Mouse (Mus musculus) kidney, embryonic 14.5 days (tissue): ENCODE data around the gene Hist2h2aa2. TPM values are rescaled to one million over a fixed set of nuclear protein-coding genes. Genes with fewer than 3 reads are reported as not detected.

Source experiments
- ATAC-seq: fragments of 200-750 bp; cut with Nextera tagmentation; 2 replicates; pipeline ENCODE4 v1.8.0; 2017; ENCODE audit warnings: moderate number of reproducible peaks, mild to moderate bottlenecking, moderate TSS enrichment, moderate library complexity; ENCODE audit not compliant: low FRiP score, low TSS enrichment
- H3K27ac ChIP-seq: fragments of 300-500 bp; sonication (generic); 2 replicates; pipeline ENCODE4 v1.5.1; 2014; ENCODE audit warnings: low read depth, mild to moderate bottlenecking, low read length, moderate library complexity, mixed read lengths
- H3K27me3 ChIP-seq: fragments of 300-500 bp; sonication (generic); 2 replicates; pipeline ENCODE4 v1.6.1; 2014; ENCODE audit warnings: mild to moderate bottlenecking, low read length; ENCODE audit not compliant: control insufficient read depth, insufficient read depth
- H3K36me3 ChIP-seq: fragments of 300-500 bp; sonication (generic); 2 replicates; pipeline ENCODE4 v1.6.1; 2014; ENCODE audit warnings: low read length, mixed read lengths; ENCODE audit not compliant: control insufficient read depth, insufficient read depth
- H3K4me1 ChIP-seq: fragments of 300-500 bp; sonication (generic); 2 replicates; pipeline ENCODE4 v1.6.1; 2014; ENCODE audit warnings: low read length, mixed read lengths; ENCODE audit not compliant: control insufficient read depth, insufficient read depth
- H3K4me2 ChIP-seq: fragments of 300-500 bp; sonication (generic); replicated peaks from 2 replicates; pipeline ENCODE4 v1.6.1; 2014; ENCODE audit warnings: low read depth, mild to moderate bottlenecking, low read length
- H3K4me3 ChIP-seq: fragments of 300-500 bp; sonication (generic); 2 replicates; pipeline ENCODE4 v1.5.1; 2014; ENCODE audit warnings: mild to moderate bottlenecking, low read length
- H3K9ac ChIP-seq: fragments of 300-500 bp; sonication (generic); 2 replicates; pipeline ENCODE4 v1.6.1; 2014; ENCODE audit warnings: low read depth, mild to moderate bottlenecking, low read length, moderate library complexity
- H3K9me3 ChIP-seq: fragments of 300-500 bp; sonication (generic); 2 replicates; pipeline ENCODE4 v1.6.1; 2016; ENCODE audit warnings: low read length; ENCODE audit not compliant: control insufficient read depth
- WGBS: fragments of 180-500 bp; shearing (Covaris S2); extraction: QIAGEN DNeasy Blood & Tissue Kit; methylation state at CpG from one replicate; pipeline ENCODE4 v1.1.7; 2014; 5-methylcytosine and 5-hydroxymethylcytosine counted together
- polyA plus RNA-seq: library from polyadenylated mRNA; unstranded; fragments of >200 nt; fragmentation: Nextera tagmentation; extraction: Ambion mirVana; gene quantifications from 2 replicates; pipeline ENCODE4 v1.2.1, GENCODE M21; 2014

Gene Hist2h2aa2
- polyA plus RNA-seq, 1 experiment from 2014 or later: 33.3 TPM

DNA sequence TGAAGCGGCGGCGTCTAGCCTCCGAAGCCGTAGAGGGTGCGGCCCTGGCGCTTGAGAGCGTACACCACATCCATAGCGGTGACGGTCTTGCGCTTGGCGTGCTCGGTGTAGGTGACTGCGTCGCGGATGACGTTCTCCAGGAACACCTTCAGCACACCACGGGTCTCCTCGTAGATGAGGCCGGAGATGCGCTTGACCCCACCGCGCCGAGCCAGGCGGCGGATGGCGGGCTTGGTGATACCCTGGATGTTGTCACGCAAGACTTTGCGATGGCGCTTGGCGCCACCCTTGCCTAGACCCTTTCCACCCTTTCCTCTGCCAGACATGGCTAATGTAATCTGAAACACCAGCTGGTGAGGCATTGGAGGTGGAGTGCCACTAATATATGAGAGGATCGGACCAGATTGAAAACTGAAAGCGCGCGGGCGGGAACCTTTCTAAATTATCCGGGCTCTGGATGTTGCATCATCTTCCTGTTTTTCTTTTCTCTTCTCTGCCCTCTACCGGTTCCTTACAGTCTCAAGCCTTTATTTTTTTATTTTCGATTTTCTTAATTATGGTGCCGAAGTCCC lies 23.0 kb upstream of the Hist2h2aa2 start, which contains the start of gene Hist2h4:
Gene Hist2h4 (minus strand): TSS at position 333 of the 572 bp plus-strand sequence.
- peak within 1 kb of the TSS; percentile 60 for H3K4me3 ChIP-seq
- peaks cover 26% of the 10 kb centered on the region; the same call in 1 of the 2 replicates for H3K4me1 ChIP-seq
- peak within 1 kb of the TSS; percentile 99 for H3K27ac ChIP-seq
- H3K9ac ChIP-seq: peak within 1 kb of the TSS; percentile 86
- no peaks in the 10 kb centered on the region for H3K27me3 ChIP-seq
- ATAC-seq: peak; percentile 92
- no peaks in the 10 kb centered on the region for H3K9me3 ChIP-seq
- no peaks in the 10 kb centered on the region for H3K36me3 ChIP-seq
- 1% methylated on average over 40 of the region's 40 CpGs for WGBS
- H3K4me2 ChIP-seq: peak within 1 kb of the TSS; percentile 81

DNA sequence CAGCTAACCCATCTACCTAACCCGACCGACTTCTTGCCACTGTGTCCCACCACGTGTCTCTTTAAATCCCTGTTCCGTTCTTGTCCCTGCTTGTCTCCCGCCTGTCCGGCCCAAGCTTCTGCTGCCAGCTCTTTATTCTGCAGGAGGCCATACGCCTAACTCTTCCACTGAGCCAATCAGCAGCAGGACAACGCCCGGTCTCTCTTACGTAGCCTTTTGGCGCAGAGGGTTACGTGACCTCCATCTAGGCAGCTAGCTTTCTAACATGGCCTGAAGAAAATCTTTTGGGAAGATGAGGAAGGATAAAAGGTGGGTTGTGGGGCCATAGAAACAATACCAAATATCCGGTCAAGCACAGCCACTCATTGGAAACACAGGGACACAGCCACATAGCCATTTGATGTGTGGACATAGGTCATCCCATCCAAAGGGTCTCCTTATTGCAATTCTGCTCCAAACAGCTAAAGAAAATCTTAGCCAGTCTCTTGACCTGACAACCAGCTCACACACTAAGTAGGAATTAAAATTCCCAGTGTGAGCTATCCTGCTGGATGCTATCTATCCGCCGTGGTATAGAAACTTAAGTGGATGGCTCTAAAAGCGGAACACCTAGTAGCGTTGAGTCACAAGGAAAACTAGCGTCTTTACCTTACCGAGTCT lies 22.3 kb upstream of the Hist2h2aa2 start:
- WGBS: 1% methylated on average over 19 of the region's 19 CpGs
- H3K9me3 ChIP-seq: no peaks in the 10 kb centered on the region
- no peaks in the 10 kb centered on the region for H3K27me3 ChIP-seq
- ATAC-seq: peak; percentile 86
- peak overlapping the region; percentile 81 for H3K4me2 ChIP-seq
- peak overlapping the region; percentile 99 for H3K27ac ChIP-seq
- peak overlapping the region; percentile 86 for H3K9ac ChIP-seq
- H3K36me3 ChIP-seq: no peaks in the 10 kb centered on the region
- peaks cover 21% of the 10 kb centered on the region; the same call in 1 of the 2 replicates for H3K4me1 ChIP-seq
- peak overlapping the region; percentile 60 for H3K4me3 ChIP-seq

DNA sequence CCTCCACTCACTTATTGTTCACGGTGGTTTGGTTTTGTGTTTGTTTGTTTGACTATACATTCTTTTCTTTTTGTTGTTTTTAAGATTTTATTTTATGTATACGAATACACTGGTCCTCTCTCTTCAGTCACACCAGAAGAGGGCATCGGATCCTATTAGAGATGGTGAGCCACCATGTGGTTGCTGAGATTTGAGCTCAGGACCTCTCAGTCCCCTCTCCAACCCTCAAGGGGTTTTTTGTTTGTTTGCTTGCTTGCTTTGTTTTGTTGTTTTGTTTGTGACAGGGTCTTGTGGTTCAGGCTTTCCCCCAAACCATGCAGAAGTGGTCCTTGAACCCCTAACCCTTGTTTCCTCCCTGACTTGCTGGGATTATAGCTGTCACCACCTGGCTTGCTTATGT lies 21.5 kb upstream of the Hist2h2aa2 start:
- Histone ChIP-seq H3K27me3 (no peaks in the 10 kb centered on the region), H3K9ac (peak overlapping the region; percentile 86; the same call in 1 of the 2 replicates), H3K9me3 (no peaks in the 10 kb centered on the region), H3K27ac (peak overlapping the region; percentile 99), H3K36me3 (no peaks in the 10 kb centered on the region), H3K4me1 (peaks cover 15% of the 10 kb centered on the region; the same call in 1 of the 2 replicates), H3K4me2 (peak overlapping the region; percentile 81), H3K4me3 (peak overlapping the region; percentile 60; the same call in 1 of the 2 replicates)
- no peak for ATAC-seq
- WGBS: 74% methylated on average over 3 of the region's 3 CpGs

DNA sequence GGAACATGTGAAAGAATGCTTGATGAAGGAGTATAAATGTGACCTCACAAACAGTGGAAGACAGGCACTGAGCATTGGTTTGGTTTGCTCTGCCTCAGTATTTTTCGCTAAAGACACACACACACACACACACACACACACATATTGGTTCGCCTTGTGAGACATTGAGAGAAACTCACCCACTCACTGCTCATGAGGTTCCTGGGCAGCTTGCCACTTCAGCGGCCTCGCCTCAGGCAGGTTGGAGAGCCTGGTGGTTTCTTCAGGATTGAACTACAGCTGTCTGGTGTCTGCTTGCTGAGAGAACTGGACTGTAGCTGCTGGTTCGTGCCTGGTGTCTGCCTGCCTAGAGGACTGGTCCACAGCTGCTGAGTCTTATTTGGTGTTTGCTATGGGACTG lies 20.1 kb upstream of the Hist2h2aa2 start:
- no peak for ATAC-seq
- no peak overlapping the region for H3K4me2 ChIP-seq
- no peaks in the 10 kb centered on the region for H3K27me3 ChIP-seq
- no peak overlapping the region for H3K9ac ChIP-seq
- no peak overlapping the region for H3K4me3 ChIP-seq
- no peaks in the 10 kb centered on the region for H3K9me3 ChIP-seq
- no peaks in the 10 kb centered on the region for H3K36me3 ChIP-seq
- H3K4me1 ChIP-seq: peaks cover 15% of the 10 kb centered on the region; the same call in 1 of the 2 replicates
- no peak overlapping the region for H3K27ac ChIP-seq
- 87% methylated on average over 5 of the region's 5 CpGs for WGBS

DNA sequence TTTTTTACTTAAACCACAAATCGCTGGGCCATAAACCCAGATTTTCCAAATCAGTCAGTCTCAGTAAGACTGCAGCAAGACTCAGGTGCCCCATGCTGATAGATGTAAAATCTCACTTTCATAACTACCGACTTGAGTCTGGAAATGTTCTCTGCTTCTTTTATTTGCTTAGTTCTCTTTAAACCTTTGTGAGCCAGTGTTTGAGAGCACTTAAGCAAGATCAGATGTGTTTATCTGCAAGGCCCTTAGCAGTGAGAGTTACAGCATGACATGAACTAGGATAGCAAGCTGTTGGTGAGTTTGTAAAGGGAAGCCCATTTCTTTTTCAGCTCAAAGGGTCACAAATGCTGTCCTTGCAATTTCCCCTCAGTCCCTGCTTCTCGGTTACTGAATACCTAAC lies 17.1 kb upstream of the Hist2h2aa2 start:
- no peaks in the 10 kb centered on the region for H3K9me3 ChIP-seq
- ATAC-seq: no peak
- H3K27me3 ChIP-seq: no peaks in the 10 kb centered on the region
- H3K36me3 ChIP-seq: no peaks in the 10 kb centered on the region
- H3K27ac ChIP-seq: no peak overlapping the region
- 85% methylated on average over 3 of the region's 3 CpGs for WGBS
- no peak overlapping the region for H3K4me2 ChIP-seq
- no peak overlapping the region for H3K9ac ChIP-seq
- H3K4me3 ChIP-seq: no peak overlapping the region
- H3K4me1 ChIP-seq: peaks cover 7% of the 10 kb centered on the region; the same call in 1 of the 2 replicates

DNA sequence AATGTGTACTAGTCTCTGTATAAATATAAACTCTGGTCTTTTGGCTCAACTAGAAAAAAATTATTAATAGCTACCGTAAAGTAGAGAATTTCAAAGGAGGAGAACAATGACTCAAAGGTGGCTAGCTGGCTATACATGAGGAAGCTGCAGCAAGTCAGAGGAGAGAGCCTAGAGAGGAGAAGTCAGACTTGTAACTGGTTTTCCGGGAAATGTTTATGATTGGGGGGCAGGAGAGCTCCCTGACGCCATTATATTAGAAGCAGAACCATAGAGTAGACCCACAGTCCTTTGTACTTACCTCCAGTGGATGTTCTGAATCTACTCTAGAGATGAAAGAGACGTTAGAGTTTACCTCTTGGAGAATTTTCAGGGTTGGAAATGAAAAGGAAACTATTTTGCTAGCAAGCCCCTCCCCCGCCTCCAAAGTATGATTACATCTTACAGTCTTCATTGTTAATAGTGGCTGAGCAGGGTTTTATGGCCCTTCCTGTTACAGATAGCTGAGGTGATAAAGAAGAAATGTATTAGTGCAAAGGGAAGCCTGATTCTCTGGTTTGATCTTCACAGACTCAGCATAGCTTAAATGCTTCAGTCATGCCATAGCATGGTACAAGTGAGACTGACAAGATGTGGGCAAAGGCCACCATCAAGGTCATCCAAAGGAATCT lies 16.0 kb upstream of the Hist2h2aa2 start:
- H3K9me3 ChIP-seq: no peaks in the 10 kb centered on the region
- 68% methylated on average over 5 of the region's 5 CpGs for WGBS
- H3K27me3 ChIP-seq: no peaks in the 10 kb centered on the region
- no peak overlapping the region for H3K9ac ChIP-seq
- no peaks in the 10 kb centered on the region for H3K4me1 ChIP-seq
- H3K36me3 ChIP-seq: no peaks in the 10 kb centered on the region
- no peak overlapping the region for H3K27ac ChIP-seq
- H3K4me3 ChIP-seq: no peak overlapping the region
- ATAC-seq: no peak
- H3K4me2 ChIP-seq: no peak overlapping the region

DNA sequence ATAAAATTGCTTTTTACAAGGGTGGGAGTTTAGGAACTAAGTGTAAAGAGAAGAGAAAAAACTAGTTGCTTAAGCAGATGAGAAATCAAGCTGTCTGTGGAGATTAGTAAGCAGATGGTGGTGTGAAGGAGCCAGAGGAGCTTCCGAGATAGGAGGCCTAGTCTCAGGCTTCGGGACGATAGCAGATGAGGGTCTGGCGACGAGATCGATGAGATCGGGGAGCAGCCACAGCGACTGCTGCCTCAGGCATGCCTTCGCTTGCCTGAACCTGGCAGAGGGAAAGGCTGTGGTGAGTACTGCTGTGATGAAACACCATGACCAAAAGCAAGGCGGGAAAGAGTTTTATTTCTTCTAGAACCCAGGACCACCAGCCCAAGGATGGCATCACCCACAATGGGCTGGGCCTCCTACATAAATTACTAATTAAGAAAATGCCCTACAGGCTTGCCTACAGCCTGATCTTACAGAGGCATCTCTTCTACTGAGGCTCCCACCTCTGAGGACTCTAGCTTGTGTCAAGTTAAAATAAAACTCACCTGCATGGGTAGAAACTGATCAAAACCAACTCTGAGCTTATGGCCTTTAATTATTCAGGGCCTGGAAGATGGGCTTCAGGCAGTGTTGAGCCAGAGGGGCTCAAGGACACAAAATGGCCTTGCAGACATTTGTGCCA lies 14.7 kb upstream of the Hist2h2aa2 start:
- 0 out of 2 replicates have a peak, but pooled peaks have one; percentile 26 for ATAC-seq
- H3K9me3 ChIP-seq: no peaks in the 10 kb centered on the region
- H3K27ac ChIP-seq: no peak overlapping the region
- WGBS: 53% methylated on average over 10 of the region's 10 CpGs
- no peaks in the 10 kb centered on the region for H3K27me3 ChIP-seq
- no peak overlapping the region; the same call in 1 of the 2 replicates for H3K4me2 ChIP-seq
- H3K36me3 ChIP-seq: no peaks in the 10 kb centered on the region
- no peak overlapping the region for H3K4me3 ChIP-seq
- H3K4me1 ChIP-seq: no peaks in the 10 kb centered on the region
- H3K9ac ChIP-seq: peak overlapping the region; percentile 28; the same call in 1 of the 2 replicates

DNA sequence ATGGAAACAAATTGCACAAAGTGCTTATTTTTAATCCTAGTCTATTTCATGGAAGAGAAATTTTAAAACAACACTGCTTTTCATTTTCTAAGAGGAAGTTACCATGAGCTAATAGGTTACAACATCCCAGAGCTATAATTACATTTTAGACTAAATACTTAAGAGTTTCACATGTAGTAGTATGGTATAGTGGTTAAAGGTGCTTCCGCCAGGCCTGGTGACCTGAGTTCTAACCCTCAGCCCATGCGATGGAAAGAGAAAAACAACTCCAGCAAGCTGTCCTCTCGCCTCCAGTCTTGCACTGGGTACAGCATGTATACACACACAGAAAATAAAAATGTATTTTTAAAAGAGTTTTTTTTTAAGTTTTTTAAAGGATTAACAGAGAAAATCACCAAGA lies 11.7 kb upstream of the Hist2h2aa2 start:
- H3K9me3 ChIP-seq: no peaks in the 10 kb centered on the region
- H3K4me2 ChIP-seq: no peak overlapping the region
- WGBS: 88% methylated on average over 3 of the region's 3 CpGs
- H3K27me3 ChIP-seq: no peaks in the 10 kb centered on the region
- no peak for ATAC-seq
- no peak overlapping the region for H3K27ac ChIP-seq
- H3K9ac ChIP-seq: no peak overlapping the region
- no peaks in the 10 kb centered on the region for H3K36me3 ChIP-seq
- peaks cover 14% of the 10 kb centered on the region; the same call in 1 of the 2 replicates for H3K4me1 ChIP-seq
- no peak overlapping the region for H3K4me3 ChIP-seq
